Mouse (Mus musculus) kidney, embryonic 14.5 days (tissue): ENCODE results near the gene Rnf10. TPM values are rescaled to one million over a fixed set of nuclear protein-coding genes. Genes with fewer than 3 reads are reported as not detected.

Source experiments
- ATAC-seq: fragments of 200-750 bp; cut with Nextera tagmentation; 2 replicates; pipeline ENCODE4 v1.8.0; 2017; ENCODE audit warnings: moderate number of reproducible peaks, mild to moderate bottlenecking, moderate TSS enrichment, moderate library complexity; ENCODE audit not compliant: low FRiP score, low TSS enrichment
- H3K27ac ChIP-seq: fragments of 300-500 bp; sonication (generic); 2 replicates; pipeline ENCODE4 v1.5.1; 2014; ENCODE audit warnings: low read depth, mild to moderate bottlenecking, low read length, moderate library complexity, mixed read lengths
- H3K27me3 ChIP-seq: fragments of 300-500 bp; sonication (generic); 2 replicates; pipeline ENCODE4 v1.6.1; 2014; ENCODE audit warnings: mild to moderate bottlenecking, low read length; ENCODE audit not compliant: control insufficient read depth, insufficient read depth
- H3K36me3 ChIP-seq: fragments of 300-500 bp; sonication (generic); 2 replicates; pipeline ENCODE4 v1.6.1; 2014; ENCODE audit warnings: low read length, mixed read lengths; ENCODE audit not compliant: control insufficient read depth, insufficient read depth
- H3K4me1 ChIP-seq: fragments of 300-500 bp; sonication (generic); 2 replicates; pipeline ENCODE4 v1.6.1; 2014; ENCODE audit warnings: low read length, mixed read lengths; ENCODE audit not compliant: control insufficient read depth, insufficient read depth
- H3K4me2 ChIP-seq: fragments of 300-500 bp; sonication (generic); replicated peaks from 2 replicates; pipeline ENCODE4 v1.6.1; 2014; ENCODE audit warnings: low read depth, mild to moderate bottlenecking, low read length
- H3K4me3 ChIP-seq: fragments of 300-500 bp; sonication (generic); 2 replicates; pipeline ENCODE4 v1.5.1; 2014; ENCODE audit warnings: mild to moderate bottlenecking, low read length
- H3K9ac ChIP-seq: fragments of 300-500 bp; sonication (generic); 2 replicates; pipeline ENCODE4 v1.6.1; 2014; ENCODE audit warnings: low read depth, mild to moderate bottlenecking, low read length, moderate library complexity
- H3K9me3 ChIP-seq: fragments of 300-500 bp; sonication (generic); 2 replicates; pipeline ENCODE4 v1.6.1; 2016; ENCODE audit warnings: low read length; ENCODE audit not compliant: control insufficient read depth
- WGBS: fragments of 180-500 bp; shearing (Covaris S2); extraction: QIAGEN DNeasy Blood & Tissue Kit; methylation state at CpG from one replicate; pipeline ENCODE4 v1.1.7; 2014; 5-methylcytosine and 5-hydroxymethylcytosine counted together
- polyA plus RNA-seq: library from polyadenylated mRNA; unstranded; fragments of >200 nt; fragmentation: Nextera tagmentation; extraction: Ambion mirVana; gene quantifications from 2 replicates; pipeline ENCODE4 v1.2.1, GENCODE M21; 2014

Gene Rnf10
- polyA plus RNA-seq, 1 experiment from 2014 or later = 81.9 TPM

- no peak overlapping the region for H3K9ac ChIP-seq
- WGBS = 48% methylated on average over 4 of the region's 4 CpGs
- ATAC-seq = no peak
- H3K4me2 ChIP-seq = no peak overlapping the region
- no peak overlapping the region for H3K27ac ChIP-seq
- no peaks in the 10 kb centered on the region for H3K9me3 ChIP-seq
- H3K4me1 ChIP-seq = peaks cover 4% of the 10 kb centered on the region; the same call in 1 of the 2 replicates
- no peaks in the 10 kb centered on the region for H3K36me3 ChIP-seq
- no peak overlapping the region for H3K4me3 ChIP-seq
- peaks cover 2% of the 10 kb centered on the region; the same call in 1 of the 2 replicates for H3K27me3 ChIP-seq
These were observed 59.8 kb downstream of the Rnf10 start for GRCm38 (mm10) chr5:115212861-115213260.

GRCm38 (mm10) chr5:115212451-115212850 lies 60.2 kb downstream of the Rnf10 start:
- 81% methylated on average over 9 of the region's 9 CpGs for WGBS
- Histone ChIP-seq H3K9ac (no peak overlapping the region), H3K4me3 (no peak overlapping the region), H3K4me2 (no peak overlapping the region), H3K27ac (no peak overlapping the region), H3K36me3 (no peaks in the 10 kb centered on the region), H3K27me3 (peaks cover 2% of the 10 kb centered on the region; the same call in 1 of the 2 replicates), H3K9me3 (no peaks in the 10 kb centered on the region), H3K4me1 (peaks cover 4% of the 10 kb centered on the region; the same call in 1 of the 2 replicates)
- ATAC-seq = no peak

- Histone ChIP-seq H3K9ac (no peak overlapping the region), H3K4me1 (peaks cover 2% of the 10 kb centered on the region; the same call in 1 of the 2 replicates), H3K9me3 (no peaks in the 10 kb centered on the region), H3K27ac (no peak overlapping the region), H3K27me3 (peaks cover 2% of the 10 kb centered on the region; the same call in 1 of the 2 replicates), H3K4me3 (no peak overlapping the region), H3K4me2 (no peak overlapping the region), H3K36me3 (no peaks in the 10 kb centered on the region)
- 16% methylated on average over 1 of the region's 1 CpGs for WGBS
- ATAC-seq = no peak
These were observed 62.3 kb downstream of the Rnf10 start for GRCm38 (mm10) chr5:115210380-115210779.

- H3K9me3 ChIP-seq = no peaks in the 10 kb centered on the region
- H3K27me3 ChIP-seq = peaks cover 2% of the 10 kb centered on the region; the same call in 1 of the 2 replicates
- no peak overlapping the region for H3K4me3 ChIP-seq
- H3K4me2 ChIP-seq = no peak overlapping the region
- 67% methylated on average over 5 of the region's 5 CpGs for WGBS
- H3K4me1 ChIP-seq = peaks cover 11% of the 10 kb centered on the region
- H3K9ac ChIP-seq = no peak overlapping the region
- no peak overlapping the region for H3K27ac ChIP-seq
- no peaks in the 10 kb centered on the region for H3K36me3 ChIP-seq
- ATAC-seq = no peak
These were observed 64.1 kb downstream of the Rnf10 start for GRCm38 (mm10) chr5:115208601-115209000.

GRCm38 (mm10) chr5:115207892-115208291 lies 64.8 kb downstream of the Rnf10 start:
- Histone ChIP-seq H3K4me3 (no peak overlapping the region), H3K27me3 (peaks cover 2% of the 10 kb centered on the region; the same call in 1 of the 2 replicates), H3K4me2 (no peak overlapping the region), H3K4me1 (peaks cover 11% of the 10 kb centered on the region), H3K9me3 (no peaks in the 10 kb centered on the region), H3K36me3 (no peaks in the 10 kb centered on the region), H3K9ac (no peak overlapping the region), H3K27ac (no peak overlapping the region)
- no peak for ATAC-seq
- 20% methylated on average over 9 of the region's 16 CpGs for WGBS

- H3K27me3 ChIP-seq = peaks cover 2% of the 10 kb centered on the region; the same call in 1 of the 2 replicates
- peaks cover 11% of the 10 kb centered on the region for H3K4me1 ChIP-seq
- H3K9ac ChIP-seq = no peak overlapping the region
- WGBS = 58% methylated on average over 5 of the region's 5 CpGs
- H3K36me3 ChIP-seq = no peaks in the 10 kb centered on the region
- H3K27ac ChIP-seq = no peak overlapping the region
- H3K9me3 ChIP-seq = no peaks in the 10 kb centered on the region
- no peak overlapping the region for H3K4me2 ChIP-seq
- no peak overlapping the region for H3K4me3 ChIP-seq
- no peak for ATAC-seq
These were observed 65.5 kb downstream of the Rnf10 start for GRCm38 (mm10) chr5:115207244-115207643.

GRCm38 (mm10) chr5:115204562-115205311 lies 68.0 kb downstream of the Rnf10 start:
- H3K27me3 ChIP-seq = peaks cover 2% of the 10 kb centered on the region; the same call in 1 of the 2 replicates
- H3K4me3 ChIP-seq = peak overlapping the region; percentile 23
- H3K4me1 ChIP-seq = peaks cover 11% of the 10 kb centered on the region
- no peak overlapping the region for H3K27ac ChIP-seq
- peak overlapping the region; percentile 43 for H3K4me2 ChIP-seq
- ATAC-seq = peak; percentile 74; the same call in 1 of the 2 replicates
- no peaks in the 10 kb centered on the region for H3K9me3 ChIP-seq
- H3K9ac ChIP-seq = peak overlapping the region; percentile 18
- no peaks in the 10 kb centered on the region for H3K36me3 ChIP-seq
- WGBS = 3% methylated on average over 31 of the region's 31 CpGs

GRCm38 (mm10) chr5:115203735-115204561 lies 68.8 kb downstream of the Rnf10 start:
- H3K27me3 ChIP-seq = peaks cover 2% of the 10 kb centered on the region; the same call in 1 of the 2 replicates
- 8% methylated on average over 23 of the region's 23 CpGs for WGBS
- ATAC-seq = peak; percentile 60; the same call in 1 of the 2 replicates
- peak overlapping the region; percentile 23 for H3K4me3 ChIP-seq
- H3K9ac ChIP-seq = peak overlapping the region; percentile 18
- peak overlapping the region; percentile 43 for H3K4me2 ChIP-seq
- H3K36me3 ChIP-seq = no peaks in the 10 kb centered on the region
- peaks cover 11% of the 10 kb centered on the region for H3K4me1 ChIP-seq
- H3K27ac ChIP-seq = no peak overlapping the region
- H3K9me3 ChIP-seq = no peaks in the 10 kb centered on the region
